Comparison of ENCODE assay signal across 33 mouse cellular contexts in the genomic region with DNA sequence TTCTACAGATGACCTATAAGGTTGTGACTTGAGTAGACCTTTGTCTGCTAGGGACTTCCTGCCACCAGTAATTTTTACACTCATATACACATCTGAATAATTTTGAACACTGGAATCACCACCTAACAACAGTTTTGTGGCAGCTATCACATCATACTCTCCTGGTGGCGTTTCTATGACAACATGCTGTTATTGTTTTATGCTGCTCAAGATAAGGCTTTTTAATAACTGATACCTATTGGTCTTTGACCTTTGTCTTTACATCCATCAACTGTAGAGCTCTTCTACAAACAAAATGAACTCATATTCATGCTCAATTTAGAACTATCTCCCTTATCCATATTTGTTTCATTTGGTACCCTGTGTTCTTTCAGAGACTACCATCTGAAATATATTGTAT.
"Had no signal": no experiment of that assay in that cellular context is flagged by ENCODE, and none has a peak within 500 bp of the region (broad histone marks: within the 10 kb centered on the region; RNA-seq: fewer than 3 reads in every experiment).

No protein-coding gene starts in this region.

- H3K4me1 ChIP-seq: heart, embryonic 10.5 days; heart, embryonic 12.5 days; heart, embryonic 13.5 days; heart, embryonic 15.5 days; hindbrain, embryonic 10.5 days; hindbrain, embryonic 12.5 days; hindbrain, embryonic 13.5 days; hindbrain, embryonic 15.5 days; kidney, embryonic 15.5 days had no signal

- H3K9me3 ChIP-seq: heart, embryonic 10.5 days; heart, embryonic 12.5 days; heart, embryonic 13.5 days; heart, embryonic 15.5 days; hindbrain, embryonic 10.5 days; hindbrain, embryonic 12.5 days; hindbrain, embryonic 13.5 days; hindbrain, embryonic 15.5 days; kidney, embryonic 15.5 days had no signal

- H3K36me3 ChIP-seq: heart, embryonic 10.5 days; heart, embryonic 12.5 days; heart, embryonic 13.5 days; heart, embryonic 15.5 days; hindbrain, embryonic 10.5 days; hindbrain, embryonic 12.5 days; hindbrain, embryonic 13.5 days; hindbrain, embryonic 15.5 days; kidney, embryonic 15.5 days had no signal

- H3K9ac ChIP-seq: heart, embryonic 12.5 days; heart, embryonic 13.5 days; heart, embryonic 15.5 days; hindbrain, embryonic 12.5 days; hindbrain, embryonic 13.5 days; hindbrain, embryonic 14.5 days; hindbrain, embryonic 15.5 days; kidney, embryonic 15.5 days had no signal

- H3K4me2 ChIP-seq: heart, embryonic 11.5 days; heart, embryonic 12.5 days; heart, embryonic 13.5 days; heart, embryonic 15.5 days; hindbrain, embryonic 12.5 days; hindbrain, embryonic 13.5 days; hindbrain, embryonic 14.5 days; hindbrain, embryonic 15.5 days; kidney, embryonic 15.5 days had no signal

- DNase-seq: heart, postnatal 10 days; heart, postnatal 14 days; heart, postnatal 36 days; heart, postnatal 4 days; kidney, adult 11 months; kidney, adult 18-20 months; kidney, adult 2 months; kidney, adult 8-10 months; kidney, adult 9 months; kidney, postnatal 10 days; kidney, postnatal 14 days; kidney, postnatal 25 days; kidney, postnatal 36 days; kidney, postnatal 4 days; layer of hippocampus, adult 9-11 months; layer of hippocampus, postnatal 36 days had no signal

- H3K4me3 ChIP-seq: heart, embryonic 10.5 days; heart, embryonic 12.5 days; heart, embryonic 13.5 days; heart, embryonic 15.5 days; hindbrain, embryonic 10.5 days; hindbrain, embryonic 12.5 days; hindbrain, embryonic 13.5 days; hindbrain, embryonic 15.5 days; kidney, embryonic 15.5 days; layer of hippocampus, adult 2 months; left cerebral cortex, adult 2 months had no signal

- H3K27ac ChIP-seq: heart, embryonic 10.5 days; heart, embryonic 13.5 days; heart, embryonic 15.5 days; hindbrain, embryonic 10.5 days; hindbrain, embryonic 12.5 days; hindbrain, embryonic 13.5 days; hindbrain, embryonic 14.5 days; hindbrain, embryonic 15.5 days; hindbrain, postnatal 0 days; kidney, embryonic 15.5 days; kidney, postnatal 0 days; layer of hippocampus, adult 2 months; left cerebral cortex, adult 2 months had no signal

- H3K27me3 ChIP-seq: heart, embryonic 12.5 days; heart, embryonic 13.5 days; heart, embryonic 15.5 days; hindbrain, embryonic 12.5 days; hindbrain, embryonic 13.5 days; hindbrain, embryonic 15.5 days; kidney, embryonic 15.5 days had no signal

- ATAC-seq: hindbrain, embryonic 16.5 days; hindbrain, postnatal 0 days; inflammation-experienced regulatory T-cells, adult 6 months had no signal
